Mouse (Mus musculus) Patski (cell line): ENCODE results near the gene 1700011L22Rik. TPM values are rescaled to one million over a fixed set of nuclear protein-coding genes. Genes with fewer than 3 reads are reported as not detected.

Experiments used
- ATAC-seq: fragments of 100-300 bp; one replicate; pipeline ENCODE4 v1.8.0; 2021
- CTCF ChIA-PET: fragments of 350-600 bp; sonication (Branson Sonifier 250); formaldehyde crosslinking; loops from one replicate; lab custom pipeline; 2022; ENCODE audit warnings: inconsistent platforms; lab: Charles Lee
- POLR2A ChIA-PET: fragments of 350-600 bp; sonication (Branson Sonifier 250); formaldehyde crosslinking; loops from one replicate; lab custom pipeline; 2022; ENCODE audit warnings: antibody characterized with exemption, inconsistent platforms; lab: Charles Lee
- DNase-seq: peaks from one replicate; pipeline ENCODE4 v3.0.0-alpha.2; 2011; ENCODE audit warnings: low read depth, low spot score
- H3K27me3 ChIP-seq: fragments of 371-371 bp; one replicate; pipeline ENCODE4 v1.5.1; 2021
- CTCF ChIP-seq: fragments of 100-300 bp; IDR thresholded peaks from one replicate; pipeline ENCODE4 v1.5.1; 2021
- in situ Hi-C: fragments of 300-500 bp; cut with MboI; formaldehyde crosslinking; loops from 3 replicates; pipeline ENCODE4 v1.11.1; 2018; ENCODE audit warnings: low pct_unique_long_range_greater_than_20kb, mixed read lengths
- polyA plus RNA-seq: library from polyadenylated mRNA; unstranded; gene quantifications from one replicate; pipeline ENCODE4 v1.2.3, GENCODE M21; 2021

Gene 1700011L22Rik
- polyA plus RNA-seq, 1 experiment from 2014 or later = 0.06 TPM

GRCm38 (mm10) chr8:79286424-79286823 is 38.1 kb upstream of the 1700011L22Rik start:
- ChIA-PET POLR2A (no interaction called here), CTCF (no interaction called here)
- ATAC-seq (no peak), DNase-seq (no peak)
- TF ChIP-seq CTCF = no peak
- in situ Hi-C loops = loop anchor here (25.0 kb wide), 2 partner anchors 474 to 1049 kb away; partner anchors contain the start of gene Lsm6
- H3K27me3 ChIP-seq = no peaks in the 10 kb centered on the region

GRCm38 (mm10) chr8:79284626-79285025 is 36.3 kb upstream of the 1700011L22Rik start:
- ChIA-PET CTCF (no interaction called here), POLR2A (no interaction called here)
- in situ Hi-C loops = loop anchor here (25.0 kb wide), 2 partner anchors 472 to 1047 kb away; partner anchors contain the start of gene Lsm6
- DNase-seq (no peak), ATAC-seq (no peak)
- no peaks in the 10 kb centered on the region for H3K27me3 ChIP-seq
- TF ChIP-seq CTCF = no peak

GRCm38 (mm10) chr8:79281376-79281890 is 33.1 kb upstream of the 1700011L22Rik start:
- no peaks in the 10 kb centered on the region for H3K27me3 ChIP-seq
- CTCF ChIA-PET = interaction anchor here (0.8 kb wide), 1 partner anchor 17 kb away, joined by 3 read pairs; no protein-coding TSS in a partner anchor
- in situ Hi-C loops = loop anchor here (25.0 kb wide), 2 partner anchors 469 to 1044 kb away; partner anchors contain the start of gene Lsm6
- TF ChIP-seq CTCF = no peak
- POLR2A ChIA-PET = no interaction called here
- ATAC-seq = no peak
- DNase-seq = no peak

- in situ Hi-C loops = loop anchor here (25.0 kb wide), 2 partner anchors 465 to 1040 kb away; partner anchors contain the start of gene Lsm6
- DNase-seq = no peak
- POLR2A ChIA-PET = no interaction called here
Measured at GRCm38 (mm10) chr8:79277264-79277870, 29.0 kb upstream of the 1700011L22Rik start.

GRCm38 (mm10) chr8:79274940-79275339 is 26.6 kb upstream of the 1700011L22Rik start:
- in situ Hi-C loops = loop anchor here (25.0 kb wide), 2 partner anchors 463 to 1038 kb away; partner anchors contain the start of gene Lsm6
- no peak for DNase-seq
- ATAC-seq = no peak
- TF ChIP-seq CTCF = no peak
- ChIA-PET POLR2A (no interaction called here), CTCF (no interaction called here)
- H3K27me3 ChIP-seq = no peaks in the 10 kb centered on the region

More at GRCm38 (mm10) chr8:79277264-79277870, 29.0 kb upstream of the 1700011L22Rik start:
- CTCF ChIA-PET = interaction anchor here (0.6 to 0.9 kb wide), 2 partner anchors 10 to 14 kb away, joined by 3 read pairs; no protein-coding TSS in a partner anchor
- no peaks in the 10 kb centered on the region for H3K27me3 ChIP-seq
- no peak for ATAC-seq
- TF ChIP-seq CTCF = no peak

GRCm38 (mm10) chr8:79273776-79274175 is 25.4 kb upstream of the 1700011L22Rik start:
- POLR2A ChIA-PET = interaction anchor here (1.3 kb wide), 1 partner anchor 27 kb away, joined by 3 read pairs; no protein-coding TSS in a partner anchor
- CTCF ChIA-PET = no interaction called here
- in situ Hi-C loops = no loop called here
- DNase-seq (no peak), ATAC-seq (no peak)
- H3K27me3 ChIP-seq = no peaks in the 10 kb centered on the region
- no peak for TF ChIP-seq CTCF

GRCm38 (mm10) chr8:79272676-79273075 is 24.3 kb upstream of the 1700011L22Rik start:
- ATAC-seq (no peak), DNase-seq (no peak)
- CTCF ChIA-PET = no interaction called here
- no peak for TF ChIP-seq CTCF
- POLR2A ChIA-PET = no interaction called here
- in situ Hi-C loops = no loop called here
- H3K27me3 ChIP-seq = no peaks in the 10 kb centered on the region

GRCm38 (mm10) chr8:79268921-79269320 is 20.6 kb upstream of the 1700011L22Rik start:
- TF ChIP-seq CTCF = no peak
- no peaks in the 10 kb centered on the region for H3K27me3 ChIP-seq
- ChIA-PET POLR2A (no interaction called here), CTCF (no interaction called here)
- DNase-seq = no peak
- no peak for ATAC-seq
- in situ Hi-C loops = no loop called here

- DNase-seq = no peak
- TF ChIP-seq CTCF = no peak
- H3K27me3 ChIP-seq = no peaks in the 10 kb centered on the region
- CTCF ChIA-PET = interaction anchor here (1.5 kb wide), 1 partner anchor 9 kb away, joined by 3 read pairs; no protein-coding TSS in a partner anchor
- in situ Hi-C loops = no loop called here
- POLR2A ChIA-PET = no interaction called here
- no peak for ATAC-seq
Measured at GRCm38 (mm10) chr8:79261920-79262319, 13.6 kb upstream of the 1700011L22Rik start.

- ChIA-PET POLR2A (no interaction called here), CTCF (interaction anchor here (0.8 kb wide), 1 partner anchor 13 kb away, joined by 3 read pairs; no protein-coding TSS in a partner anchor)
- in situ Hi-C loops = no loop called here
- DNase-seq (no peak), ATAC-seq (no peak)
- TF ChIP-seq CTCF = no peak
- H3K27me3 ChIP-seq = no peaks in the 10 kb centered on the region
Measured at GRCm38 (mm10) chr8:79256076-79256705, 7.8 kb upstream of the 1700011L22Rik start.
